Mouse (Mus musculus): ENCODE data around the gene Mindy3.

Mindy3 gene

GRCm38 (mm10) chr2:12368451-12368850, 50.8 kb downstream of the Mindy3 start:
- DNase-seq (ENCODE audit: low spot score) = no peak

- DNase-seq (ENCODE audit: low spot score) = no peak
Observed at GRCm38 (mm10) chr2:12368016-12368415, 51.3 kb downstream of the Mindy3 start.

GRCm38 (mm10) chr2:12361310-12361709, 58.0 kb downstream of the Mindy3 start:
- no peak for DNase-seq (ENCODE audit: low spot score)

DNA sequence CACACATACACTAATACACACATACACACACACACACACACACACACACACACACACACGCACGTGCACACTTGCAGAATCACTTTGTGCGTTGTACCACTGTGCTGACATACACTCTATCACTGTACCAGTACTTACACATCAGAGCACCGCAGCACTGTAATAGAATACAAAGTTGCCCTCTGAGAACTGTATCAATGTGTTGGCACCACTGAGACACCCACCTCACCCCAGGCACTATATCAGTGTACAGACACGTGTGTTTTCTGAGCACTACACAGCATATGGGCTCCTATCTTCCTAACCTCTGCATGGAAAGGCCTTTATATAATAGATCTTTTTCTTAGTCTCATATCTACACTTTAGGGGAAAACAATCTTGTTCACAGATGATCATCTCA, 64.4 kb downstream of the Mindy3 start:
- DNase-seq (ENCODE audit: low spot score) = no peak

DNA sequence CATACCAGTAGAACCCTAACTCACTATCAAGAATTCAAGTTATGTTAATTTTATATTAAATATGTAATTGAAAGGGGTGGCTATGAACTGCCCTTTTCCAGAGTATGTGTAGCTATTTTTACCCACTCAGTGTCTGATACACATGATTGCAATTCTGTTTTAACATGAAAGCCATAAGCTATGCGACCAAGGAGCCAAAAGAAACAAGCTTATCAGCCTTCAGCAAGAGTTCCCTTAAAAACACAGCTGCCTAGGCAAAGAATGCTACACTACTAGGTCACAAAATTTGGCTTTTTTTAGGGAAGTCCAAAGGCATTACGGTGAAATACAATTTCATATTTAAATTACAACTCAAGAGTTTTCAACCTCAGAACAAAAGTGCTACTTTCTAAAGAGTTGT, 70.4 kb downstream of the Mindy3 start:
- DNase-seq (ENCODE audit: low spot score) = no peak

DNA sequence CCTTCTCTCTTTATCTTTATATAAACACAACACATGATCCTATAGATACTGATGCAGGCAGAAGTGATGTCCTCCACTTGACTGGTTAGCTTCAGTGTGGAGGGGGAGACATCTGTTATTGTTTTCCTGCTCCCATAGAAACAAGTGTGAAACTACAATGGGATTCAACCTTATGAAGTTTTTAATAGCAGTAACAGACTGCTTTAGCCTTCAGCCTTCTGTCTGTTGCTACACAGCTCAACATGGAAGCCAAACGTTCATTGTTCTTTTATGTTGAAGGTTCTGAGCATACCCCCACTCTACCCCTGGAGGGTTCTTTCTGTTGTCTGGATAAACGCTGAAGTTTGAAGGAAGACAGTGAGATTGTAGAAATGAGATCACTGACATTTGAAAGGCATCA, 87.3 kb downstream of the Mindy3 start:
- DNase-seq (ENCODE audit: low spot score) = no peak

- DNase-seq (ENCODE audit: low spot score) = no peak
Observed at GRCm38 (mm10) chr2:12329620-12330019, 89.7 kb downstream of the Mindy3 start.

DNA sequence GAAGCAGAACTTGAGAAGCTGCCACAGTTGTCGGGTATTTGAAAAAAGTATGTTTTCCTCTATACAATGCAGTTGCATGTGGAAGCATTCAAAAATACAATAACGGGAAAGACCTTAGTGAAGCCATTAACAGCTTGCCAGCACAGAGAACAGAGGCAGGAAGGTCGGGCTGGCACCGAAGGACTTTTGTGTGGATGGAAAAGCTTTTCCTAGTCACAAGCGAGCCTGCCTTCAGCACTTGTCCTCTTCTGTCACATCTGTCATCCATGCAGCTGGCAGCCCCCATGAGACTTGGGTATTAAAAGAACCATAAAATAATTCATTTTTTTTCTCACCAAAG, 90.2 kb downstream of the Mindy3 start:
- DNase-seq (ENCODE audit: low spot score) = no peak

GRCm38 (mm10) chr2:12328355-12329067, 90.8 kb downstream of the Mindy3 start:
- no peak for DNase-seq (ENCODE audit: low spot score)

DNA sequence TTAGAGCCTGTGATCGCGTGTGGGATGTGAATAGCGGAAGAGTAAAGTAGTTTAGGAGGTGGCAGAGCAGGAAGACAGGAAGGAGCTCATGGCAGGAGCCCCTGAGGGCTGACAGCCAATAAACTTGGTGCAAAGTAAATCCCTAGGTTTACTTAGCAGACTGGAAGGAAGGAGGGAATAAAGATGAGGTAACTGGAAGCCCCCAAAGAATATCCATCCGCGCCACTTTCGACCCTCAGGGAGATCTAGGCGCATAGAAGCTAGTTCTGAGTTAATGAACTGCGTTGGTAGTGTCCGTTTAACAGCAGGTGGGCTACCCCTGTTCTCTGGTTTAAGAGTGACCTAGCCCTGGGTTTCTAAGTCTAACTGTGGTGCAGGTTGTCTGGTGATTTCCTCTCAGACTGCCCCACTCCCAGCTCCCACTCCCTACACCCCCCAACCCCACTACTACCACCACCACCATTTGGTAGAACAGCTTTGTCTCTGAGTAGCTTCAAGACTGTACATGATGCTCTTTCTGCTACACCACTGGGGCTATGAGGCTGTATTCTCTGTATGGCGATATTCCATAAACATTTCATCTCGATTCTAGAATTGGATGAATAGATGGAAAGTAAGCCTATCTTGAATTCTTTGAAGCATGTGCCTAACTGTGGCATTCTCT, 91.4 kb downstream of the Mindy3 start:
- no peak for DNase-seq (ENCODE audit: low spot score)

GRCm38 (mm10) chr2:12327216-12327615, 92.1 kb downstream of the Mindy3 start:
- peak; percentile 18 for DNase-seq (ENCODE audit: low spot score)

DNA sequence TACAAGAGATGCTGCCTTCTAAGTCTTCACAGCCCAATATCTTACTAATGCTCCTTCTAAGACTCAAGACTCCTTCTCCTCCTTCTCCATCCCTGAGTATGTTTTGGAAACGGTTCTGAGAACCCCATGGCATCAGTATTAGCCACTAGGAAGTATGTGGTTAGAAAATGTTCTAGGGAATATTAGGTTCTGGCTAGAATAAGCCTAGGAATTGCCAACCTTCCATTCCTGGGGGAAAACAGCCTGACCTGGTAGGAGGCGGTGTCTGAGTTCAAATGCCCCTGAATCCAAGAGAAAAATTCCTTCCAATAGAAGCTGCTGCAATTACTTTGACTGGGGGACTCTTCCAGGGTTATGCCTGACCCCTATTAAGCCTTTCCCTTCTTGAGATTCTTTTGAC, 93.4 kb downstream of the Mindy3 start:
- no peak for DNase-seq (ENCODE audit: low spot score)

GRCm38 (mm10) chr2:12325417-12325816, 93.9 kb downstream of the Mindy3 start:
- DNase-seq (ENCODE audit: low spot score) = peak; percentile 21

DNA sequence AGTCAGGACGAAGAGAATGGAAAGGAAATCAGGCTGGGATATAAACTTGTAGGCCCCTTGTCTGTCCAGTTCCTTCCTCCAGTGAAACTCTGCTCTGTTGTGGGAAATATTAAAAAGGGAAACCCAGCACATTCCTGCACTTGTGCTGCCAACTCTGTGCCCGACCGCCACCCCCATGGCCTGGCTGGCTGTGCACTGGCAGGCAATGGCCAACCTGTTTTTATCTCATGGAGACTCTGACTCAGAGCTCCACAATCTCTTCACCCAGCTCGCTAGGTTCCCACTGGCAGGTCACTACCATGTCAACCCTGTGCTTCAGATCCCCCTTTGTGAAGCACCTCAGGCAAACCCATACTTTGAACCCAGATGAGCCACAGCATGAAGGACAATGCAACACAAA, 98.4 kb downstream of the Mindy3 start:
- no peak for DNase-seq (ENCODE audit: low spot score)

DNA sequence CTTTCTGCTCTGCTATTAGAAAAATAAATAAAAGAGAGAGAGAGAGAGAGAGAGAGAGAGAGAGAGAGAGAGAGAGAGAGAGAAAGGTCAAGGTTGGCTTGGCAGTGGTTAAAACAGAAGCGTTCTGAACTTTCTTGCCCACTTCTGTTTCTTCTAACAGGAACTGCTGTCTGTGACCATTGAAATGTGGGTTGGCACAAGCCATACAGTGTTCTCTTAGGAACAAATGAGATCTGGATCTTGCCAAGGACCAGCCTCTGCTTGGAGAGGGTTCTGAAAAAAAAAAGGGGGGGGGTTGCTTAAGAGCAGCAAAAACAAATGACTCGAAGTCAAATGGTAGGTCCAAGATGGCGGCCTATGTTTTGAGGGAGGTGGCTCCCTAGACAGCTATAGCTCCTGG, 100.6 kb downstream of the Mindy3 start:
- DNase-seq (ENCODE audit: low spot score) = no peak

DNA sequence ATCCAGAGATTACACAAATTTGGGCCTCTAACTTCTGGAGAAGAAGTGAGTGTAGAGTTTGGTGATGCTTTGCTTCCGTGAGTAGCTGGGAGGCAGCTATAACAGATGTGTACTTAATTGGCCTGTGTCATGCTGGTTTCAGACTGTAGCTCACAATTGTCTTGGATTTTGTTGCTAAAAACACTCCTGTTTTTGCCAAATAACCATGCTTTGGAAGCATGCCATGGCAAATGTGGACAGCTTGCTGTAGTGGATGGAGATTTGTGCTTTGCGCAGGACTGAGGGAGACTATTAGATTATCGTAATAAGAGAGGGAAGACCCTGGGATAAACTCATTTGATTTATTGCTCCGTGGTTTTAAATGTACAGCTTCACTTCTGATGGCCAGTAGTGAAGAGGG, 101.2 kb downstream of the Mindy3 start:
- DNase-seq (ENCODE audit: low spot score) = no peak

- DNase-seq (ENCODE audit: low spot score) = no peak
Observed at GRCm38 (mm10) chr2:12317343-12317742, 101.9 kb downstream of the Mindy3 start.

GRCm38 (mm10) chr2:12316361-12316760, 102.9 kb downstream of the Mindy3 start:
- no peak for DNase-seq (ENCODE audit: low spot score)

DNA sequence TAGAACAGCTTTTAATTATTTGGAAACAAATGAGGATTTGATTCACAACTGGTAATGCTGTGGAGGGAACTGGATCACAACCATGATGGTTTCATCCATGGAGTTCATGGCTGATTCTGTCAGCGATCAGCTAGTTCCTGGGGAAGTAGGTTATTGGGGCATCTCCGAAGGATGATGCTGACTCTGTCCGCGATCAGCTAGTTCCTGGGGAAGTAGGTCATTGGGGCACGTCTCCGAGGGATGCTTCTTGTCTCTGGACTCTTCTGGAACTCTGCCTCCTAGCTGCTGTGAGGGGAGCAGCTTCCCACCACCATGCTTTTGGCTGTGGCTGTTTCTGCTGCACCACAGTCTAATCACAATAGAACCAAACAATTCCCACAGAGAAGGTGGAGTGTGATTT, 105.2 kb downstream of the Mindy3 start:
- no peak for DNase-seq (ENCODE audit: low spot score)

DNA sequence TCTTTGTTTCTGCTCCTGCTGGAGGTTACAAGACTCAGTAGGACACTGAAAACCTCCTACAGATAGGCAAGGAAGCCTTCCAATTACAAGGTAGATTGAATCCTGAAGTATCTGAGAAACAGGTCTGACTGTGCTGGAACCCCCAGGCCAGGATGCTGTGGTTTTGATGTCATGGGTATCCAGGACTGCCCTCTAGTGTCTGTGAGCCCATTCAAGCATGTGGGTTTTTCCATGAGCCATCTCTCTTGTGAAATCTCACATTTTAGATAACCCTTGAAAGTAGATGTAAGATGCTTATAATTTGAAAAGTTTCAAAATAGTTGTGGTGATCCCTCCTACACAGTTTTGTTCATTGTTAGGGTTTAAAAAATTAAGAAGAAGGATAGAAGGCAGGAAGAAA, 110.8 kb downstream of the Mindy3 start:
- no peak for DNase-seq (ENCODE audit: low spot score)

DNA sequence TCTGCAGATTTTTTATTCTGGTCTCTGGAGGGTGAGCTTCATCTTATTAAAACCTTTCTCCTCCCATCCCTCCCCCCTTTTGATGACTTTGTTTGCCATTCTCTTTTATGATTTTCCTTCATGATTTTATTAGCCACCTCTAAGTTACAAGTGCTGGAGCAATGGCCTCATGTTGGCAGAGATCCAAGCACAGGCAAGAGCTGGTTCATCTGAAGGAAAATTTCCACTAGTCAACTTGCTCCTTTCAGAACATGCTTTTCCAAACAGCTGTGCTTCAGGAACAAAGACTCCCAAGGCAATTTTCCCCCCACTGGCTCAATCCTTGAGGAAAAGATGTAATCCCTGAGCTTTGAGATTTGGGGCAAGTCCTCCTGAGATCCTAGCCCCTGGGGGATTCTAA, 112.0 kb downstream of the Mindy3 start:
- DNase-seq (ENCODE audit: low spot score) = no peak

DNA sequence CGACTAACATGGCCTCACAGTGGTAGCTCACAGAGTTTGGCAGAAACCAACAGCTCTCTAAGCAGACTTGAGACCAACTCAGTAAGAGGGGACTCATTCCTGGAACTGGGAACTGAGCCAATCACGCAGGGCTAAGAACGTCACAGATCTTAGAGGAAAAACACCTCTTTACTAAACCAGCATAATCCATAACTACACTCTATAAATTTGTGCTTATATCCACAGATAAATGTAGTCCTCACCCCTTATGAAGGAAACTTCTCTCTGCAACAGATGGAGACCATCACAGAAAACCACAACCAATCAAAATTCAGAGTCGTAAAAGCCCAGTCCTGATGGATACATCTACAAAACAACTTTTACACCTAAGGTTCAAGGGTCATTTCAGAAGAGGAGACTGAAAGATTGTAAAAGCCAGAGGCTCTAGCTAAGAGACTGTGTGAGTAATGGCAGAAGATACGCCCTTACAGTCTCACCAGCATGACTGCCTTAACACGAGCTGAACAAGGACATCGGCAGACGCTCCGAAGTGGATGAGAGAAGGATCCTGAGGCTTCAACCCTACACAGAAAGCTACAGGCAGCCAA, 114.1 kb downstream of the Mindy3 start:
- no peak for DNase-seq (ENCODE audit: low spot score)

- DNase-seq (ENCODE audit: low spot score) = peak; percentile 81
Observed at GRCm38 (mm10) chr2:12301431-12302170, 117.7 kb downstream of the Mindy3 start, which contains the start of gene Itga8. Gene Itga8 (minus strand): TSS chr2:12301922.
